Mouse (Mus musculus) G1E (cell line): Measurements from ENCODE around the gene Hist1h4k.
"Not testable (repeated sequence)": the region's sequence is repeated elsewhere in the genome, so short reads cannot be mapped to it uniquely, and the experiment has no call there.

ENCODE experiments used
- CTCF ChIP-seq: IDR thresholded peaks from 2 replicates; pipeline ENCODE4 v1.5.1; 2012; ENCODE audit warnings: low read depth, low read length, inconsistent platforms, mixed read lengths
- GATA1 ChIP-seq: IDR thresholded peaks from 2 replicates; pipeline ENCODE4 v1.6.1; 2012; ENCODE audit warnings: borderline replicate concordance, low read length, inconsistent platforms, mixed read lengths
- POLR2AphosphoS5 ChIP-seq: IDR thresholded peaks from 2 replicates; pipeline ENCODE4 v1.6.1; 2012; ENCODE audit warnings: low read depth, low read length, inconsistent platforms; ENCODE audit not compliant: insufficient replicate concordance
- TAL1 ChIP-seq: conservative IDR thresholded peaks from 2 replicates; pipeline ENCODE4 v1.6.1; 2012; ENCODE audit warnings: low read depth, low read length, inconsistent platforms, mixed read lengths

- TF ChIP-seq CTCF, GATA1, POLR2AphosphoS5, TAL1: not testable (repeated sequence)
Measured at GRCm38 (mm10) chr13:21797163-21797562, 46.9 kb upstream of the Hist1h4k start.
